Mouse (Mus musculus): ENCODE results near the gene Slc16a3. TPM values are rescaled to one million over a fixed set of nuclear protein-coding genes. Genes with fewer than 3 reads are reported as not detected.

The Slc16a3 gene
- total RNA-seq, 1 experiment from 2014 or later = 0.85 TPM

Other genes with a start within 250 kb of the Slc16a3 start
- 52.6 and 54.2 TPM in 2 replicates for gene Cenpx, start 234.7 kb upstream of the Slc16a3 start, total RNA-seq (2021)
- gene Lrrc45, start 234.6 kb upstream of the Slc16a3 start, total RNA-seq (2021) = 40.9 and 46.8 TPM in 2 replicates
- gene Rac3, start 227.0 kb upstream of the Slc16a3 start, total RNA-seq (2021) = 5.6 and 10.0 TPM in 2 replicates
- 59.0 and 82.3 TPM in 2 replicates for gene Dcxr, start 221.2 kb upstream of the Slc16a3 start, total RNA-seq (2021)
- gene Cbr2, start 216.4 kb upstream of the Slc16a3 start, total RNA-seq (2021) = 1.9 and 3.7 TPM in 2 replicates
- gene Hmga1b, start 185.7 kb upstream of the Slc16a3 start, total RNA-seq (2021) = 11.4 and 18.7 TPM in 2 replicates
- gene Rfng, start 164.3 kb upstream of the Slc16a3 start, total RNA-seq (2021) = 21.3 and 23.9 TPM in 2 replicates
- gene Gps1, start 164.2 kb upstream of the Slc16a3 start, total RNA-seq (2021) = 120 and 131 TPM in 2 replicates
- 62.7 and 65.8 TPM in 2 replicates for gene Dus1l, start 152.1 kb upstream of the Slc16a3 start, total RNA-seq (2021)
- gene Fasn, start 123.9 kb upstream of the Slc16a3 start, total RNA-seq (2021) = 1,301 and 1,518 TPM in 2 replicates
- 12.1 and 13.3 TPM in 2 replicates for gene Ccdc57, start 15.6 kb upstream of the Slc16a3 start, total RNA-seq (2021)
- 117 and 144 TPM in 2 replicates for gene Csnk1d, start 42.9 kb downstream of the Slc16a3 start, total RNA-seq (2021)
- not detected in 2 replicates for gene Cd7, start 90.9 kb downstream of the Slc16a3 start, total RNA-seq (2021)
- not detected in 2 replicates for gene Sectm1b, start 115.1 kb downstream of the Slc16a3 start, total RNA-seq (2021)
- gene Sectm1a, start 132.7 kb downstream of the Slc16a3 start, total RNA-seq (2021) = not detected in 2 replicates
- not detected in 2 replicates for gene Tex19.2, start 170.2 kb downstream of the Slc16a3 start, total RNA-seq (2021)
- gene Tex19.1, start 197.7 kb downstream of the Slc16a3 start, total RNA-seq (2021) = not detected in 2 replicates
- gene Uts2r, start 211.8 kb downstream of the Slc16a3 start, total RNA-seq (2021) = not detected in 2 replicates